ENCODE assay signal across 12 mouse cellular contexts in genomic region chr16:31834011-31834584, GRCm38 (mm10). TPM values are rescaled to one million over a fixed set of nuclear protein-coding genes. Genes with fewer than 3 reads are reported as not detected.
DNase-seq lines count a peak whose midpoint lies in the region; ATAC-seq and TF ChIP-seq lines count a peak whose summit lies in the region.
"Had no signal": no experiment of that assay in that cellular context is flagged by ENCODE, and none has a peak within 500 bp of the region (broad histone marks: within the 10 kb centered on the region; RNA-seq: fewer than 3 reads in every experiment).

No protein-coding gene starts in this region.

- peak overlapping the region; percentile 71 for H3K27ac ChIP-seq in heart, embryonic 12.5 days (ENCODE audit: poor library complexity, severe bottlenecking)
- H3K27ac ChIP-seq in hindbrain, embryonic 16.5 days (ENCODE audit: low read depth, low read length) = no peak overlapping the region
- H3K27ac ChIP-seq in hindbrain, embryonic 11.5 days (ENCODE audit: low read depth, low read length) = no peak overlapping the region
- H3K27ac ChIP-seq: macrophage; neural tube, embryonic 12.5 days had no signal

- no peak for ATAC-seq in heart, embryonic 12.5 days (ENCODE audit: insufficient number of reproducible peaks, low FRiP score)
- no peak for ATAC-seq in hindbrain, embryonic 16.5 days
- no peak for ATAC-seq in hindbrain, embryonic 11.5 days (ENCODE audit: low FRiP score)

- H3K4me1 ChIP-seq in heart, embryonic 12.5 days (replicated peaks) = peaks cover 6% of the 10 kb centered on the region; the same call in 1 of the 2 replicates
- H3K4me1 ChIP-seq in hindbrain, embryonic 16.5 days (ENCODE audit: control insufficient read depth, insufficient read depth, low read depth, low read length) = no peaks in the 10 kb centered on the region
- no peaks in the 10 kb centered on the region for H3K4me1 ChIP-seq in hindbrain, embryonic 11.5 days (replicated peaks; ENCODE audit: control insufficient read depth, insufficient read depth, low read length)
- H3K4me1 ChIP-seq: neural tube, embryonic 12.5 days had no signal

- TF ChIP-seq CTCF in brain, embryonic 14.5 days (IDR thresholded peaks at IDR 0.05; ENCODE audit: borderline replicate concordance, extremely low read depth, insufficient read depth, insufficient read length) = no peak

- H3K9me3 ChIP-seq in heart, embryonic 12.5 days (replicated peaks) = no peaks in the 10 kb centered on the region
- no peaks in the 10 kb centered on the region for H3K9me3 ChIP-seq in hindbrain, embryonic 16.5 days (ENCODE audit: control insufficient read depth, low read length)
- no peaks in the 10 kb centered on the region for H3K9me3 ChIP-seq in hindbrain, embryonic 11.5 days (ENCODE audit: control insufficient read depth, low read length)
- H3K9me3 ChIP-seq: neural tube, embryonic 12.5 days had no signal

- H3K4me3 ChIP-seq in heart, embryonic 12.5 days = no peak overlapping the region
- H3K4me3 ChIP-seq in hindbrain, embryonic 16.5 days (ENCODE audit: low read length) = no peak overlapping the region
- no peak overlapping the region for H3K4me3 ChIP-seq in hindbrain, embryonic 11.5 days (ENCODE audit: low read depth, low read length)
- H3K4me3 ChIP-seq: neural tube, embryonic 12.5 days had no signal

- TF ChIP-seq POLR2A in brain, embryonic 14.5 days (IDR thresholded peaks at IDR 0.05; ENCODE audit: borderline replicate concordance, extremely low read depth, insufficient read depth, insufficient read length, poor library complexity, severe bottlenecking) = no peak

- H3K9ac ChIP-seq in heart, embryonic 12.5 days = no peak overlapping the region
- H3K9ac ChIP-seq in hindbrain, embryonic 16.5 days (ENCODE audit: low read depth, low read length) = no peak overlapping the region
- H3K9ac ChIP-seq in hindbrain, embryonic 11.5 days (ENCODE audit: low read depth, low read length) = no peak overlapping the region
- H3K9ac ChIP-seq: neural tube, embryonic 12.5 days had no signal

- H3K27me3 ChIP-seq in heart, embryonic 12.5 days (replicated peaks) = no peaks in the 10 kb centered on the region
- no peaks in the 10 kb centered on the region for H3K27me3 ChIP-seq in hindbrain, embryonic 16.5 days (replicated peaks; ENCODE audit: control insufficient read depth, insufficient read depth, low read length)
- no peaks in the 10 kb centered on the region for H3K27me3 ChIP-seq in hindbrain, embryonic 11.5 days (ENCODE audit: control insufficient read depth, insufficient read depth, low read length)
- H3K27me3 ChIP-seq: neural tube, embryonic 12.5 days had no signal

- peak; percentile 5 for DNase-seq in kidney, adult 11 months
- no peak for DNase-seq in kidney, adult 8-10 months
- peak; percentile 19 for DNase-seq in brain, embryonic 14.5 days (ENCODE audit: low read depth)
- peak; percentile 56 for DNase-seq in lung, postnatal 10 days
- DNase-seq in frontal cortex, postnatal 36 days (ENCODE audit: low spot score in 2 of 2) = no peak
- no peak for DNase-seq in hindbrain, embryonic 11.5 days (ENCODE audit: low spot score)
- DNase-seq: cerebellum, adult 2 months; spleen, adult 18-20 months had no signal

- 58% methylated on average over 7 of the region's 7 CpGs for whole genome bisulfite sequencing in heart, embryonic 12.5 days
- 72% methylated on average over 7 of the region's 7 CpGs for WGBS in hindbrain, embryonic 16.5 days
- WGBS in hindbrain, embryonic 11.5 days = 77% methylated on average over 7 of the region's 7 CpGs

- peaks cover 22% of the 10 kb centered on the region for H3K36me3 ChIP-seq in heart, embryonic 12.5 days
- no peaks in the 10 kb centered on the region for H3K36me3 ChIP-seq in hindbrain, embryonic 16.5 days (ENCODE audit: control insufficient read depth, insufficient read depth, low read length)
- no peaks in the 10 kb centered on the region for H3K36me3 ChIP-seq in hindbrain, embryonic 11.5 days (ENCODE audit: control insufficient read depth, insufficient read depth, low read length)

- H3K4me2 ChIP-seq in heart, embryonic 12.5 days = peak overlapping the region; percentile 21; the same call in 1 of the 2 replicates
- H3K4me2 ChIP-seq in hindbrain, embryonic 16.5 days (ENCODE audit: low read length) = no peak overlapping the region
- H3K4me2 ChIP-seq in hindbrain, embryonic 11.5 days (replicated peaks; ENCODE audit: low read depth, low read length) = no peak overlapping the region
- H3K4me2 ChIP-seq: neural tube, embryonic 12.5 days had no signal

RNA-seq across cellular contexts. Expression of gene Meltf, which starts 44.5 kb away (rescaled TPM):
- 0.15 and 0.16 TPM in 2 replicates for polyA plus RNA-seq in brain, embryonic 14.5 days (2012; rRNA removed)
- 0.09 and 0.15 TPM in 2 replicates for polyA plus RNA-seq in heart, embryonic 12.5 days (2016; fragmentation: Nextera tagmentation; extraction: Ambion mirVana)
- 0.29 and 0.42 TPM in 2 replicates for polyA plus RNA-seq in hindbrain, embryonic 16.5 days (2015; fragmentation: Nextera tagmentation; extraction: Ambion mirVana)
- polyA plus RNA-seq in hindbrain, embryonic 11.5 days (2014; fragmentation: Nextera tagmentation; extraction: Ambion mirVana) = not detected in 2 replicates
- polyA plus RNA-seq: macrophage had no signal

Comparison
In these comparisons a context has a peak if more than half of its experiments do, and no peak if none do; other contexts are left out.
1. DNase-seq: peak in kidney, adult 11 months (single experiment), brain, embryonic 14.5 days (single experiment) and lung, postnatal 10 days (single experiment); none in kidney, adult 8-10 months (0 of 2), frontal cortex, postnatal 36 days (0 of 2) and hindbrain, embryonic 11.5 days (single experiment).